Mouse (Mus musculus) ES-E14 (cell line): Measurements from ENCODE around the gene Prickle2.

Experiments used
- CHD2 ChIP-seq: IDR thresholded peaks from 2 replicates; pipeline ENCODE4 v1.6.1; 2014; ENCODE audit warnings: mild to moderate bottlenecking, low read depth, low read length, inconsistent platforms
- HCFC1 ChIP-seq: IDR thresholded peaks from 2 replicates; pipeline ENCODE4 v1.6.1; 2012; ENCODE audit warnings: low read length, inconsistent platforms, borderline replicate concordance; ENCODE audit not compliant: insufficient read depth
- MAFK ChIP-seq: IDR thresholded peaks from 2 replicates; pipeline ENCODE4 v1.6.1; 2014; ENCODE audit warnings: mild to moderate bottlenecking, low read depth, low read length, inconsistent platforms; ENCODE audit not compliant: insufficient read depth
- ZC3H11A ChIP-seq: IDR thresholded peaks from 2 replicates; pipeline ENCODE4 v1.6.1; 2012; ENCODE audit warnings: low read depth, mild to moderate bottlenecking, inconsistent platforms, low read length, borderline replicate concordance
- ZNF384 ChIP-seq: IDR thresholded peaks from 2 replicates; pipeline ENCODE4 v1.6.1; 2012; ENCODE audit warnings: low read depth, low read length, inconsistent platforms

GRCm38 (mm10) chr6:92478612-92479011 is 227.3 kb downstream of the Prickle2 start:
- TF ChIP-seq ZC3H11A (no peak), MAFK (no peak), HCFC1 (no peak), ZNF384 (no peak), CHD2 (no peak)
